41 mouse cellular contexts compared by ENCODE assay signal in genomic region chr14:51145521-51145920, GRCm38 (mm10). TPM values are rescaled to one million over a fixed set of nuclear protein-coding genes. Genes with fewer than 3 reads are reported as not detected.
DNase-seq lines count a peak whose midpoint lies in the region; ATAC-seq and TF ChIP-seq lines count a peak whose summit lies in the region.
"Had no signal": no experiment of that assay in that cellular context is flagged by ENCODE, and none has a peak within 500 bp of the region (broad histone marks: within the 10 kb centered on the region; RNA-seq: fewer than 3 reads in every experiment).

No protein-coding gene starts in this region.

- 84% methylated on average over 6 of the region's 6 CpGs for WGBS in liver, embryonic 15.5 days (ENCODE audit: insufficient replicate concordance)
- WGBS in liver, postnatal 0 days (ENCODE audit: insufficient replicate concordance), result 84% methylated on average over 6 of the region's 6 CpGs
- 28% methylated on average over 6 of the region's 6 CpGs for WGBS in small intestine, adult 2 months

- TF ChIP-seq CTCF in layer of hippocampus, adult 2 months (conservative IDR thresholded peaks at IDR 0.05), result no peak
- no peak for TF ChIP-seq CTCF in liver, postnatal 0 days (IDR thresholded peaks at IDR 0.05; ENCODE audit: low read depth)
- no peak for TF ChIP-seq CTCF in small intestine, adult 2 months (IDR thresholded peaks at IDR 0.05; ENCODE audit: extremely low read depth, insufficient read length, insufficient replicate concordance, low read depth, low read length)

- TF ChIP-seq EP300 in liver, postnatal 0 days (IDR thresholded peaks at IDR 0.05; ENCODE audit: low read depth), result no peak

- H3K27ac ChIP-seq in layer of hippocampus, adult 2 months, result no peak overlapping the region
- H3K27ac ChIP-seq in liver, embryonic 15.5 days (replicated peaks), result peak overlapping the region; percentile 89
- H3K27ac ChIP-seq in liver, postnatal 0 days (ENCODE audit: low read depth), result no peak overlapping the region
- 0 out of 2 replicates have a peak overlapping the region, but pooled peaks have one; percentile 26 for H3K27ac ChIP-seq in small intestine, adult 2 months (ENCODE audit: insufficient read depth, low read depth, low read length)
- H3K27ac ChIP-seq: embryonic facial prominence, embryonic 15.5 days; forebrain, embryonic 12.5 days; hindbrain, embryonic 10.5 days; intestine, embryonic 15.5 days; limb, embryonic 13.5 days; midbrain, embryonic 13.5 days; neural tube, embryonic 13.5 days had no signal

- no peaks in the 10 kb centered on the region for H3K36me3 ChIP-seq in liver, embryonic 15.5 days (replicated peaks)
- no peaks in the 10 kb centered on the region for H3K36me3 ChIP-seq in liver, postnatal 0 days (replicated peaks; ENCODE audit: insufficient read depth, low read length)
- H3K36me3 ChIP-seq in small intestine, adult 2 months (ENCODE audit: control insufficient read depth, insufficient read depth, low read length), result no peaks in the 10 kb centered on the region
- H3K36me3 ChIP-seq: embryonic facial prominence, embryonic 15.5 days; forebrain, embryonic 12.5 days; hindbrain, embryonic 10.5 days; intestine, embryonic 15.5 days; limb, embryonic 13.5 days; midbrain, embryonic 13.5 days; neural tube, embryonic 13.5 days had no signal

- H3K27me3 ChIP-seq in liver, embryonic 15.5 days, result no peaks in the 10 kb centered on the region
- no peaks in the 10 kb centered on the region for H3K27me3 ChIP-seq in liver, postnatal 0 days (ENCODE audit: insufficient read depth, low read length)
- H3K27me3 ChIP-seq in small intestine, adult 2 months (ENCODE audit: control insufficient read depth, insufficient read depth, low read length), result no peaks in the 10 kb centered on the region
- H3K27me3 ChIP-seq: embryonic facial prominence, embryonic 15.5 days; forebrain, embryonic 12.5 days; intestine, embryonic 15.5 days; limb, embryonic 13.5 days; midbrain, embryonic 13.5 days; neural tube, embryonic 13.5 days had no signal

- H3K9ac ChIP-seq in liver, embryonic 15.5 days, result no peak overlapping the region
- no peak overlapping the region for H3K9ac ChIP-seq in liver, postnatal 0 days (replicated peaks)
- H3K9ac ChIP-seq: embryonic facial prominence, embryonic 15.5 days; forebrain, embryonic 12.5 days; forebrain, postnatal 0 days; intestine, embryonic 15.5 days; limb, embryonic 13.5 days; midbrain, embryonic 13.5 days; neural tube, embryonic 13.5 days had no signal

- no peaks in the 10 kb centered on the region for H3K9me3 ChIP-seq in liver, embryonic 15.5 days (replicated peaks)
- no peaks in the 10 kb centered on the region for H3K9me3 ChIP-seq in liver, postnatal 0 days (ENCODE audit: low read length)
- H3K9me3 ChIP-seq: embryonic facial prominence, embryonic 15.5 days; forebrain, embryonic 12.5 days; hindbrain, embryonic 10.5 days; intestine, embryonic 15.5 days; limb, embryonic 13.5 days; midbrain, embryonic 13.5 days; neural tube, embryonic 13.5 days had no signal

- no peak for TF ChIP-seq POLR2A in small intestine, adult 2 months (IDR thresholded peaks at IDR 0.05; ENCODE audit: low read depth, low read length)

- H3K4me3 ChIP-seq in layer of hippocampus, adult 2 months, result no peak overlapping the region
- H3K4me3 ChIP-seq in liver, embryonic 15.5 days (replicated peaks), result no peak overlapping the region
- H3K4me3 ChIP-seq in liver, postnatal 0 days (ENCODE audit: low read depth, low read length), result no peak overlapping the region
- no peak overlapping the region for H3K4me3 ChIP-seq in small intestine, adult 2 months (ENCODE audit: low read depth, low read length)
- H3K4me3 ChIP-seq: embryonic facial prominence, embryonic 15.5 days; forebrain, embryonic 12.5 days; hindbrain, embryonic 10.5 days; intestine, embryonic 15.5 days; limb, embryonic 13.5 days; midbrain, embryonic 13.5 days; neural tube, embryonic 13.5 days had no signal

- peaks cover 96% of the 10 kb centered on the region for H3K4me1 ChIP-seq in liver, embryonic 15.5 days (replicated peaks)
- H3K4me1 ChIP-seq in liver, postnatal 0 days (ENCODE audit: insufficient read depth), result peaks cover 43% of the 10 kb centered on the region
- H3K4me1 ChIP-seq in small intestine, adult 2 months (ENCODE audit: control insufficient read depth, insufficient read depth, insufficient read length, low read length), result peaks cover 38% of the 10 kb centered on the region
- H3K4me1 ChIP-seq: embryonic facial prominence, embryonic 15.5 days; intestine, embryonic 15.5 days; limb, embryonic 13.5 days; midbrain, embryonic 13.5 days had no signal

- DNase-seq in cerebellum, postnatal 25 days, result peak; percentile 17 to 53
- no peak for DNase-seq in cerebellum, adult 8-10 months
- DNase-seq in layer of hippocampus, adult 11-12 months (ENCODE audit: low spot score), result peak; percentile 15
- DNase-seq in layer of hippocampus, adult 2 months (ENCODE audit: low spot score in 2 of 2), result no peak
- DNase-seq in liver, postnatal 0 days, result no peak
- DNase-seq in adrenal gland, postnatal 25 days, result no peak
- DNase-seq: adrenal gland, postnatal 14 days; forebrain, postnatal 0 days; heart, postnatal 14 days; kidney, adult 2 months; kidney, postnatal 36 days; lung, adult 18-20 months; lung, postnatal 4 days; right cerebral cortex, postnatal 25 days; spleen, adult 18-20 months; thymus, adult 18-20 months; thymus, postnatal 25 days had no signal

- no peak overlapping the region for H3K4me2 ChIP-seq in liver, embryonic 15.5 days
- H3K4me2 ChIP-seq in liver, postnatal 0 days (ENCODE audit: low read depth, low read length), result no peak overlapping the region
- H3K4me2 ChIP-seq: embryonic facial prominence, embryonic 15.5 days; forebrain, embryonic 12.5 days; intestine, embryonic 15.5 days; limb, embryonic 13.5 days; midbrain, embryonic 13.5 days; neural tube, embryonic 13.5 days had no signal

- ATAC-seq in liver, embryonic 15.5 days (ENCODE audit: insufficient read depth), result no peak
- ATAC-seq in liver, postnatal 0 days, result no peak
- ATAC-seq: CD4-positive, CD25-positive, alpha-beta regulatory T cell, adult 4 months; forebrain, postnatal 0 days; hindbrain, embryonic 16.5 days; intestine, embryonic 15.5 days; lung, postnatal 0 days; midbrain, embryonic 13.5 days had no signal

RNA-seq across cellular contexts. Expression of gene Rnase1, which starts 1.1 kb away (rescaled TPM):
- total RNA-seq in layer of hippocampus, adult 2 months (2021), result 1 to 10 TPM; 3.4 to 4.8 TPM
- polyA plus RNA-seq in liver, embryonic 15.5 days (2015; fragmentation: Nextera tagmentation; extraction: Ambion mirVana), result 0.12 and 0.39 TPM in 2 replicates
- polyA plus RNA-seq in liver, postnatal 0 days (2015; fragmentation: Nextera tagmentation; extraction: Ambion mirVana), result 0.11 and 2.1 TPM in 2 replicates
- 47.1 and 6,983 TPM in 2 replicates for polyA plus RNA-seq in small intestine, adult 2 months (2012; rRNA removed)
- not detected in 2 replicates for total RNA-seq in adrenal gland, postnatal 25 days (2021)
- total RNA-seq: adrenal gland, postnatal 14 days; common myeloid progenitor, adult 5-6 weeks; forebrain, postnatal 0 days; gastrocnemius, adult 8-10 months; gastrocnemius, postnatal 4 days; heart, postnatal 14 days; megakaryocyte-erythroid progenitor cell, adult 5-6 weeks had no signal
- polyA plus RNA-seq: CD4-positive, CD25-positive, alpha-beta regulatory T cell, adult 4 months; forebrain, embryonic 12.5 days; hindbrain, embryonic 10.5 days; midbrain, embryonic 13.5 days had no signal

RNA-seq across cellular contexts. Expression of gene Rnase2b, which starts 16.5 kb away (rescaled TPM):
- total RNA-seq in layer of hippocampus, adult 2 months (2021), result under 1 TPM in 1 of 2 experiments, not detected in 1; 0.51 TPM
- polyA plus RNA-seq in liver, embryonic 15.5 days (2015; fragmentation: Nextera tagmentation; extraction: Ambion mirVana), result not detected in 2 replicates
- polyA plus RNA-seq in liver, postnatal 0 days (2015; fragmentation: Nextera tagmentation; extraction: Ambion mirVana), result not detected in 2 replicates
- not detected in 2 replicates for polyA plus RNA-seq in small intestine, adult 2 months (2012; rRNA removed)
- total RNA-seq in adrenal gland, postnatal 25 days (2021), result not detected in 2 replicates
- total RNA-seq: adrenal gland, postnatal 14 days; common myeloid progenitor, adult 5-6 weeks; forebrain, postnatal 0 days; gastrocnemius, adult 8-10 months; gastrocnemius, postnatal 4 days; heart, adult 8-10 months; heart, postnatal 14 days; layer of hippocampus, postnatal 10 days; left cerebral cortex, adult 18-20 months; left cerebral cortex, postnatal 25 days; megakaryocyte-erythroid progenitor cell, adult 5-6 weeks had no signal
- polyA plus RNA-seq: brain, embryonic 14.5 days; CD4-positive, CD25-positive, alpha-beta regulatory T cell, adult 4 months; embryonic facial prominence, embryonic 15.5 days; forebrain, embryonic 12.5 days; forebrain, postnatal 0 days; heart, embryonic 14.5 days; hindbrain, embryonic 10.5 days; hindbrain, embryonic 16.5 days; intestine, embryonic 15.5 days; kidney, adult 2 months; kidney, embryonic 16.5 days; limb, embryonic 13.5 days; midbrain, embryonic 13.5 days; neural tube, embryonic 13.5 days; stomach, embryonic 16.5 days had no signal

RNA-seq across cellular contexts. Expression of gene Rnase6, which starts 21.8 kb away (rescaled TPM):
- total RNA-seq in layer of hippocampus, adult 2 months (2021), result not detected
- polyA plus RNA-seq in liver, embryonic 15.5 days (2015; fragmentation: Nextera tagmentation; extraction: Ambion mirVana), result 3.3 and 5.1 TPM in 2 replicates
- polyA plus RNA-seq in liver, postnatal 0 days (2015; fragmentation: Nextera tagmentation; extraction: Ambion mirVana), result 6.3 and 7.5 TPM in 2 replicates
- polyA plus RNA-seq in small intestine, adult 2 months (2012; rRNA removed), result 9.7 and 15.0 TPM in 2 replicates
- total RNA-seq in adrenal gland, postnatal 25 days (2021), result 0.94 TPM in 1 of 2 replicates, not detected in the other
- total RNA-seq: gastrocnemius, adult 8-10 months; left cerebral cortex, adult 18-20 months had no signal
- polyA plus RNA-seq: hindbrain, embryonic 10.5 days had no signal

RNA-seq across cellular contexts. Expression of gene Eddm3b, which starts 31.3 kb away (rescaled TPM):
- not detected for total RNA-seq in layer of hippocampus, adult 2 months (2021)
- not detected in 2 replicates for polyA plus RNA-seq in liver, embryonic 15.5 days (2015; fragmentation: Nextera tagmentation; extraction: Ambion mirVana)
- polyA plus RNA-seq in liver, postnatal 0 days (2015; fragmentation: Nextera tagmentation; extraction: Ambion mirVana), result 0.07 TPM in 2 replicates
- polyA plus RNA-seq in small intestine, adult 2 months (2012; rRNA removed), result not detected in 2 replicates
- not detected in 2 replicates for total RNA-seq in adrenal gland, postnatal 25 days (2021)
- total RNA-seq: adrenal gland, postnatal 14 days; common myeloid progenitor, adult 5-6 weeks; forebrain, postnatal 0 days; gastrocnemius, adult 8-10 months; gastrocnemius, postnatal 4 days; heart, adult 8-10 months; heart, postnatal 14 days; layer of hippocampus, postnatal 10 days; left cerebral cortex, adult 18-20 months; left cerebral cortex, postnatal 25 days; megakaryocyte-erythroid progenitor cell, adult 5-6 weeks had no signal
- polyA plus RNA-seq: brain, embryonic 14.5 days; CD4-positive, CD25-positive, alpha-beta regulatory T cell, adult 4 months; embryonic facial prominence, embryonic 15.5 days; forebrain, embryonic 12.5 days; heart, embryonic 14.5 days; hindbrain, embryonic 10.5 days; hindbrain, embryonic 16.5 days; intestine, embryonic 15.5 days; limb, embryonic 13.5 days; midbrain, embryonic 13.5 days; neural tube, embryonic 13.5 days; stomach, embryonic 16.5 days had no signal

RNA-seq across cellular contexts. Expression of gene Ang2, which starts 53.4 kb away (rescaled TPM):
- not detected for total RNA-seq in layer of hippocampus, adult 2 months (2021)
- polyA plus RNA-seq in liver, embryonic 15.5 days (2015; fragmentation: Nextera tagmentation; extraction: Ambion mirVana), result not detected in 2 replicates
- polyA plus RNA-seq in liver, postnatal 0 days (2015; fragmentation: Nextera tagmentation; extraction: Ambion mirVana), result not detected in 2 replicates
- not detected in 2 replicates for polyA plus RNA-seq in small intestine, adult 2 months (2012; rRNA removed)
- total RNA-seq in adrenal gland, postnatal 25 days (2021), result not detected in 2 replicates
- total RNA-seq: adrenal gland, postnatal 14 days; common myeloid progenitor, adult 5-6 weeks; forebrain, postnatal 0 days; gastrocnemius, adult 8-10 months; gastrocnemius, postnatal 4 days; heart, adult 8-10 months; heart, postnatal 14 days; layer of hippocampus, postnatal 10 days; left cerebral cortex, adult 18-20 months; left cerebral cortex, postnatal 25 days; megakaryocyte-erythroid progenitor cell, adult 5-6 weeks had no signal
- polyA plus RNA-seq: brain, embryonic 14.5 days; CD4-positive, CD25-positive, alpha-beta regulatory T cell, adult 4 months; forebrain, embryonic 12.5 days; forebrain, postnatal 0 days; heart, embryonic 14.5 days; hindbrain, embryonic 10.5 days; hindbrain, embryonic 16.5 days; intestine, embryonic 15.5 days; kidney, adult 2 months; kidney, embryonic 16.5 days; limb, embryonic 13.5 days; lung, postnatal 0 days; midbrain, embryonic 13.5 days; neural tube, embryonic 13.5 days; stomach, embryonic 16.5 days had no signal

Comparison
In these comparisons a context has a peak if more than half of its experiments do, and no peak if none do; other contexts are left out.
1. DNase-seq: peak in cerebellum, postnatal 25 days (2 of 2) and layer of hippocampus, adult 11-12 months (single experiment); none in cerebellum, adult 8-10 months (single experiment), layer of hippocampus, adult 2 months (0 of 2), liver, postnatal 0 days (single experiment) and adrenal gland, postnatal 25 days (single experiment).
2. H3K27ac ChIP-seq: peak in liver, embryonic 15.5 days (single experiment) and small intestine, adult 2 months (single experiment); none in layer of hippocampus, adult 2 months (single experiment) and liver, postnatal 0 days (single experiment).
3. RNA of gene Rnase1, which starts 1.1 kb away (polyA plus RNA-seq): 47.1 to 6,983 TPM in small intestine, adult 2 months; 0.12 to 0.39 TPM in liver, embryonic 15.5 days and 0.11 to 2.1 TPM in liver, postnatal 0 days; every median in the first group is over 10 times any median in the second.